Mouse (Mus musculus) cerebellum, adult 8-10 months (tissue): Measurements from ENCODE around the gene 1110017D15Rik.
"Not testable (repeated sequence)": the region's sequence is repeated elsewhere in the genome, so short reads cannot be mapped to it uniquely, and the experiment has no call there.

Experiments
- DNase-seq: peaks from one replicate; pipeline ENCODE4 v3.0.0; 2022

The 1110017D15Rik gene

GRCm38 (mm10) chr4:41478751-41479455 lies 38.2 kb downstream of the 1110017D15Rik start:
- no peak for DNase-seq

- DNase-seq: no peak
These were observed 39.4 kb downstream of the 1110017D15Rik start for GRCm38 (mm10) chr4:41477648-41478160.

- DNase-seq: no peak
These were observed 45.8 kb downstream of the 1110017D15Rik start for GRCm38 (mm10) chr4:41471384-41471689.

- DNase-seq: no peak
These were observed 46.3 kb downstream of the 1110017D15Rik start for GRCm38 (mm10) chr4:41470684-41471383.

GRCm38 (mm10) chr4:41470051-41470683 lies 47.0 kb downstream of the 1110017D15Rik start:
- DNase-seq: no peak

- DNase-seq: no peak
These were observed 47.9 kb downstream of the 1110017D15Rik start for GRCm38 (mm10) chr4:41469199-41469598.

- peak; percentile 55 for DNase-seq
These were observed 48.6 kb downstream of the 1110017D15Rik start for GRCm38 (mm10) chr4:41468396-41469080.

- no peak for DNase-seq
These were observed 51.9 kb downstream of the 1110017D15Rik start for GRCm38 (mm10) chr4:41465287-41465665.

- DNase-seq: peak; percentile 97
These were observed 52.5 kb downstream of the 1110017D15Rik start, which contains the start of the genes Kif24 and Nudt2 for GRCm38 (mm10) chr4:41464345-41465286. Kif24 (minus strand) TSS chr4:41464887. Nudt2 (plus strand) TSS chr4:41465151.

GRCm38 (mm10) chr4:41463051-41463738 lies 53.9 kb downstream of the 1110017D15Rik start:
- DNase-seq: not testable (repeated sequence)

- DNase-seq: no peak
These were observed 56.4 kb downstream of the 1110017D15Rik start for GRCm38 (mm10) chr4:41460690-41461089.
